Mouse (Mus musculus): ENCODE results near the gene Myo5c.

- TF ChIP-seq CTCF (conservative IDR thresholded peaks at IDR 0.05; ENCODE audit: insufficient read depth, insufficient read length, low read depth, low read length) (no peak), POLR2A (IDR thresholded peaks at IDR 0.05; ENCODE audit: low read depth, low read length) (no peak)
Observed at GRCm38 (mm10) chr9:75209246-75209645, 22.6 kb upstream of the Myo5c start.

Data from kidney, adult 2 months (tissue).